Mouse (Mus musculus) kidney, adult 18-20 months (tissue): Measurements from ENCODE around the gene Jsrp1.

ENCODE experiments used
- DNase-seq: peaks from one replicate; pipeline ENCODE4 v3.0.0; 2021

Gene Jsrp1

GRCm38 (mm10) chr10:80813366-80813765, at the start of gene Jsrp1:
TSS of gene Jsrp1 (minus strand) at chr10:80813498.
- no peak for DNase-seq

GRCm38 (mm10) chr10:80862305-80862704, 49.0 kb upstream of the Jsrp1 start:
- no peak for DNase-seq

- no peak for DNase-seq
Observed at GRCm38 (mm10) chr10:80858350-80858935, 45.1 kb upstream of the Jsrp1 start.

DNA sequence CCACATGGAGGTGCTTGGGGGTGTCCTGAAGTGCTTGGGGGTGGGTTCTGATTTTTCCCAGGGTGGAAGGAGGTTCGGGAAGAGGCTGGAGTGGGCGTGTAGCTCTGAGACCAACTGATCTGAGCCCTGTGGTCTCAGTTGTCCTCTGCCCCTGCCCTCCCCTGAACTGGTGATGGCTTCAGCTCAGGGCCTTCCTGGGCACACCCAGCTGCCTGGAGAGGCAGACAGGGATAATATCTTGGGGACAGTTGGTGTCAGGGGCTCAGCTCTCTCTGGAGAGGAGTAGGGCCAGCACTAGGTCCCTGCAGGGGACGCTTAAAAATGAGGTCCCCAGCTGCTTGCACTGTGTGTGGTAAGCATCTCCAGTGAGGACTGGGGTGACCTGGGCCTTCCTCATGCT, 44.5 kb upstream of the Jsrp1 start:
- DNase-seq, result no peak

GRCm38 (mm10) chr10:80857386-80857785, 44.1 kb upstream of the Jsrp1 start:
- no peak for DNase-seq

- DNase-seq, result no peak
Observed at GRCm38 (mm10) chr10:80856908-80857307, 43.6 kb upstream of the Jsrp1 start.

DNA sequence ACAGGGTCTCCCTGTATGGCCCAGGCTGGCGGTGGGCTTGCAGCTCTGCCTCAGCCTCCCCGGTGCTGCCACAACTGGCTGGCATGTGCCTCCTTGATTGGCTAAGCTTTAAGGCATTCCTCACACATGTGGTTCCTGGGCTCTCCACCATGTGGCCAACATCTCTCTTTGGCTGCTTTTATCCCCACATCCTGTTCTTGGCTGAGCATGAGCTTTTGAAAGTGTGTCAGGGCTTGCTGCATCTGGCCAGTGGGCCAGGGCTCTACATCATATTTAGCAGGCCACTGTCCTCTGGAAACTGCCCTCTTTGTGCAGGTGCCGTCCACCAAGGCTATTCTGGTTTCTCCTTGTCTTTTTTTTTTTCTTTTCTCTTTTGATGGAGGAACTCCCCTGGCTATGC, 43.0 kb upstream of the Jsrp1 start:
- no peak for DNase-seq

DNA sequence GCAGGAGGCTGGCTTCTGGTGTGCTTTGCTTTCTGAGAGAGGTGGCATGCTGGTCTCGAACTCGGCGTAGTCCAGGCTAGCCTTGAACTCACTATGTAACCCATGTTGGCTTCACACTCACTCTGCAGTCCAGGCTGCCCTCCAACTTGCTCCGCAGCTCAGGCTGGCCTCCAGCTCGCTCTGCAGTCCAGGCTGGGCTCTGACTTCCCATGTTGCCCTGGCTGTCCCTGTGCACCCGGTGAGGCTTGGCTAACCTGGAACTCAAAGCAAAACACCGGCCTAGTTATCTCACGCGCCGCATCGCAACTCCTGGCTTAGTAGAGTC, 42.4 kb upstream of the Jsrp1 start:
- no peak for DNase-seq

DNA sequence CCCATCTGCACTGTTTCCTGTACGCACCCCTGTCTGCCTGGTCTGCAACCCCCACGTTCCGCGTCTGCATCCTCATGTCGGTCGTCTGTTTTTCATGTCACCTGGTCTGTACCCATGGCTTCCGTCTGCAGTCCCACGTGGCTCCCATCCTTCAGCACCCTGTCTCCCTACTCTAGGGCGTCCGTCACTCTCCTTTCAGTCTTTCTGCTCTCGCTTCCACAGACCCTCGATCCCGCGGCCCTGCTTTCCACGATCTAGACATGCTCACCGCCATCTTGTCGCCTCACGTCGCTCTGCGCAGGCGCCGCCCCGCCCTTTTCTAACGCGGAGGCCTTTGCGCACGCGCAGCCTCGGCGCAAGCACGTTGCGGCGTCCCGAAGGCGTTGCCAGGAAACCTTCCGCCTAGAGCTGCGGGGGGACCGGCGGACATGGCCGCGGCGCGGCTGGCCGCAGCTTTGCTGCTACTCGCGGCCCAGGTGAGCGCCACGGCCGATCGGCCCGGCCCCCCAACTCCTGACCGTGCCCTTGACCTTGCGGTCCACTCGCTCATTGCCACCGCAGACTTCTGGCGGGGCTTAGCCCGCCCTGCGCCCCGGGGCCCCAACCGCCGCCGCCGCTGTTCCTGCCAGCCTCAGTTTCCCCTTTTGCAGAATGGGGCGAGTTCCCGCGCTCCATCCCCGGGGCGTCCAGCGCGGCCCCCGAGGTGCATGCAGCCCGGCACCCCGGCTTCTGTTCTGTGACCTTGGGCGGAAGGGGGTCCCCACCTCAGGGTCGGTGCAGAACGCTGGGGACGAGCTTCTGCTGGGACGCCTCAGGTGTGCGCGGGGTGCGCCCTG, 41.8 kb upstream of the Jsrp1 start, which contains the start of the genes Lsm7 and Sppl2b:
TSS of gene Lsm7 (minus strand) at position 297 of the 836 bp plus-strand sequence.
TSS of gene Sppl2b (plus strand) at position 363 of the 836 bp plus-strand sequence.
- DNase-seq, result peak; percentile 97

GRCm38 (mm10) chr10:80848571-80848970, 35.3 kb upstream of the Jsrp1 start:
- no peak for DNase-seq

DNA sequence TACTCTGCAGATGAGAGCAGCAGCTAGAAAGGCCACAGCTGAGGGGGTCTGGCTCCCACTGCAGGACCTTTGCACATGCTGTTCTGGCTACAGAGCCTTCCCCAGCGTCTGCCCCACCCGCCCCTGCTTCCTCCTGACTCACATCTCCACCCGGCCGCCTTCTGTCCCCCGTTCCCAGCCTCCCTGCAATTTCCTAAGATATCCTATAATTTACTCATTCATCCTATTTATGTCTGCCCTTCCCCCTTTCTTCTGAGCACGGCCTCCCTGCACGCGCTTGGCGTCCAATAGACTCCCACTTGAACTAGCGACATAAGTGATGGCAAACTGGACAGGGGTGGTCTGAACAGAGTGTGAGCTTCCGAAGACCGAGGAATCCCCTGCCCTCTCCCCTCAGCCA, 32.4 kb upstream of the Jsrp1 start:
- DNase-seq, result no peak

- no peak for DNase-seq
Observed at GRCm38 (mm10) chr10:80845055-80845693, 31.9 kb upstream of the Jsrp1 start.

DNA sequence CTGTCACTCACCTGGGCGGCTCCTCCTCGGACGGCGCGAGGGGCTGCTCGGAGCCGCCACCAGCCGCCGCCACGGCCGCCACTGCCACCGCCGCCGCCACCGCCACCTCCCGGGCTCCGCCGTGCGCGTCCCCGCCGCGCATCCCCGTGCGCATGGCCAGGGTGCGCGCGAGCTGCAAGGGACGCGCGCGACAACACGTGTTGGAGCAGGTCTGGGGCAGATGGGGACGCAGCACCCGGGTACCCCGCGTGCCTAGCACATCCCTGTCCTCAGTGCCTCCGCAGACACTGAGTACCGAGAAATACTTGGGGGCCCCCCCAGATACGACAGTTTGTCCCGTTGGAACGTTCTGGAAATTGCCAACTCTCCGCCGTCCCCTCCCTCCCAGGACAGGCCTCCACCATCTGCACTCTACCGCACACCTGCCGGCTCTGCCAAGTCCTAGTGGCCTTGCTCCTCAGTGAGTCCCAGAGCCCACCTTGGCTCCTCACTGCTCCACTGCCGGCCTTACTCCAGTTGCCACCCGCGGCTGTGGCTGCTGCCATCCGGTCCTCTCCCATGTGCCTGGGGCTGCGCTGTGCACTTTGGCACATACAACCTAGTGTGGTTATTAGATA, 30.7 kb upstream of the Jsrp1 start, which contains the start of gene Lingo3:
TSS of gene Lingo3 (minus strand) at position 109 of the 617 bp plus-strand sequence.
- no peak for DNase-seq

- DNase-seq, result no peak
Observed at GRCm38 (mm10) chr10:80843087-80843930, 30.0 kb upstream of the Jsrp1 start.

DNA sequence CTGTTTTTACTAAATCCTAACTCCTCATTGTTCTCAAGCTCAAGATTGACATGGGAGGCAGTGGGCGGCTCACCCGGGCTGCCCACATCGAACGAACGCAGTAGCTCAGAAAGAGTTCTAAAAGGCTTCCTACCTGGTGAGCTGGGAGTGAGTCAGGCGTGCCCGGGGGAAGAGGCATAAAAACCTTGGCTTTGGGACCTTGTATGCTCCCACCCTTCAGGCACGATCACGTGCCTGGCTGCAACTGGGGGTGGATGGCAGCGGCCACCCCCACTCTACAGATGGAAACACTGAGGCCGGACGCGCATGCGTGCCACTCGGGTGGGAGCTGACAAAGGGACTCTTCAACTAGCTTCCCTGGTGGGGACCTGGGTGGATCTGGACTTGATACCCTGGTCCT, 29.0 kb upstream of the Jsrp1 start:
- DNase-seq, result no peak

- no peak for DNase-seq
Observed at GRCm38 (mm10) chr10:80841685-80842084, 28.4 kb upstream of the Jsrp1 start.

- DNase-seq, result no peak
Observed at GRCm38 (mm10) chr10:80839848-80840247, 26.6 kb upstream of the Jsrp1 start.

DNA sequence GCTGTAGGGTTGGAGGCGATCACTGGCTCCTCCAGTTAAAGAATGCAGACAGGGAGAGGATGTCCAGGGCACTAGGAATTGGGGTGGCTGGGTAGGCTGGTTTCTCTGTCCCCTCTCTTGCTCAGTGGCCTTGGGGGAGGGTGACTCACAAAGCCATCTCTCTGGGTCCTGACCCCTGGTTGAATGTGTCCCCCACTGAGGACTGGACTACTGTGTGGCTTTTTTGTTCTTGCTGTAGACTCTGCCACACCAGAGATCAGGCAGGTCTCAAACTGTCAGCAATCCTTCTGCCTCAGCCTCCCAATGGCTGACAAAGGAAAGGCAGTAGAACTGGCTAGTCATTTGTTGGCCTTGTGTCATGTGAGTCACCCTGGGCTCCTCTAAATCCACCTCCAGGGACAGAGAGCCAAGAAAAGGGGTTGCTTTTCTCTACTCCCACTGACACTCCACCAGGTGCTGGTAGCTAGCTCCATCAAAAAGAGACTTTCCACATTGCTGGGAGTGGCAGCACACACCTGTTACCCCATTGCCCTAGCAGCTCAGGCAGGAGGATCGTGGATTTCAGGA, 25.1 kb upstream of the Jsrp1 start:
- DNase-seq, result no peak

DNA sequence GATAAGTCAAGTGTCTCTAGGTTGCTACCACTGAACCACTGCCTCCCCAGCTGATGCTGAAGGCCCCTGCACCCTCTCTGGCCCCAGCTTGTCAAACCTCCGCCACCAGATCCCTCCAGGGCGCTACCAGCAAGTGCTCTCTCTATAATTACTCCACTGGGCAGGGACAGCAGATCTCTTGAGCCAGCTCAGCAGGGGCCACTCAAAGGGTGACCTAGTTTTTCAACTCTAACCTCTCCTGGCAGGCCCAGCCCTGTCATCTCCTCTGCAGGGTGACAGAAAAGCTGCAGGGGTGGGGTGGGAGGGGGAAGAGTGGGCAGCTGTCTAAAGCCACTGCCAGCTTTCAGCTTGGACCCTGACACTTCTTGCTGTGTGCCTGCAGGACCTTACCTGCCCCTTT, 24.5 kb upstream of the Jsrp1 start:
- no peak for DNase-seq

GRCm38 (mm10) chr10:80836949-80837379, 23.7 kb upstream of the Jsrp1 start:
- no peak for DNase-seq

- no peak for DNase-seq
Observed at GRCm38 (mm10) chr10:80835617-80836016, 22.3 kb upstream of the Jsrp1 start.

DNA sequence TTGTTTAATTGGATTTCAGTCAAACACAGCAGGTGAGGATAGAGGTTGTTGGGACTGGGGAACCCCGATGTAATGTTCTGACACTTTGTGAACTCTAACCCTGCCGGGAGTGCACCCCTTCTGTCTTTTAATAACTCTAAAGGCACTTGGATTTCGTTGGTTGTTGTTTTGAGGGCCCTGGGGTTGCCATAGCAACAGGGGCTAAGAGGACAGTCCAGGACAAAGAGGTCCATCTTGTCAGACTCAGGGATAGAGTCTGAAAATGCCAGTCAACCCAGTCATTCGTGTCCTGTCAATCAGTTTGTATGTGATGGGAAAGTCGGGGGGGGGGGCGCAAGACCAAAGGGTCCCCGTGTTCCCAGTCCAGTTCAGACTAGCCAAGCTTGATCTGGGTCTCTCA, 19.5 kb upstream of the Jsrp1 start:
- DNase-seq, result no peak
